Mouse (Mus musculus) CH12.LX (cell line): ENCODE measurements around the gene Fcho1.
"Not testable (repeated sequence)": the region's sequence is repeated elsewhere in the genome, so short reads cannot be mapped to it uniquely, and the experiment has no call there.

Source experiments
- CHD2 ChIP-seq: IDR thresholded peaks from 2 replicates; pipeline ENCODE4 v1.6.1; 2011; ENCODE audit warnings: low read length, improper control_type of control experiment
- CTCF ChIP-seq, 2 experiments: IDR thresholded peaks in 1 of 2; conservative IDR thresholded peaks in 1 of 2; 2 replicates each; pipeline ENCODE4 v1.5.1; 2011 to 2012; ENCODE audit warnings: low read depth in 2 of 2, low read length in 2 of 2, improper control_type of control experiment in 1 of 2, inconsistent platforms in 1 of 2, mild to moderate bottlenecking in 1 of 2, moderate library complexity in 1 of 2
- ETS1 ChIP-seq: conservative IDR thresholded peaks from 2 replicates; pipeline ENCODE4 v1.6.1; 2012; ENCODE audit warnings: low read depth, mild to moderate bottlenecking, inconsistent platforms, low read length, improper control_type of control experiment, moderate library complexity
- HCFC1 ChIP-seq: IDR thresholded peaks from 2 replicates; pipeline ENCODE4 v1.6.1; 2012; ENCODE audit warnings: low read depth, mild to moderate bottlenecking, inconsistent platforms, low read length, improper control_type of control experiment
- IRF4 ChIP-seq: IDR thresholded peaks from 2 replicates; pipeline ENCODE4 v1.6.1; 2014; ENCODE audit warnings: low read depth, mild to moderate bottlenecking, inconsistent platforms, low read length, improper control_type of control experiment
- JUN ChIP-seq: IDR thresholded peaks from 2 replicates; pipeline ENCODE4 v1.6.1; 2011; ENCODE audit warnings: low read depth, mild to moderate bottlenecking, low read length, improper control_type of control experiment, moderate library complexity; ENCODE audit not compliant: insufficient read depth
- MAFK ChIP-seq: IDR thresholded peaks from 2 replicates; pipeline ENCODE4 v1.6.1; 2011; ENCODE audit warnings: low read length, improper control_type of control experiment; ENCODE audit not compliant: insufficient replicate concordance
- POLR2A ChIP-seq: IDR thresholded peaks from 2 replicates; pipeline ENCODE4 v1.6.1; 2011; ENCODE audit warnings: low read depth, mild to moderate bottlenecking, improper control_type of control experiment, low read length
- POLR2AphosphoS2 ChIP-seq: IDR thresholded peaks from 2 replicates; pipeline ENCODE4 v1.6.1; 2011; ENCODE audit warnings: low read depth, low read length, improper control_type of control experiment
- SIN3A ChIP-seq: IDR thresholded peaks from 2 replicates; pipeline ENCODE4 v1.6.1; 2012; ENCODE audit warnings: low read length, improper control_type of control experiment, inconsistent platforms
- TBP ChIP-seq: conservative IDR thresholded peaks from 2 replicates; pipeline ENCODE4 v1.6.1; 2011; ENCODE audit warnings: low read depth, low read length, improper control_type of control experiment
- UBTF ChIP-seq: IDR thresholded peaks from 2 replicates; pipeline ENCODE4 v1.6.1; 2012; ENCODE audit warnings: low read depth, mild to moderate bottlenecking, inconsistent platforms, low read length, improper control_type of control experiment, moderate library complexity
- ZC3H11A ChIP-seq: IDR thresholded peaks from 2 replicates; pipeline ENCODE4 v1.6.1; 2012; ENCODE audit warnings: low read depth, mild to moderate bottlenecking, inconsistent platforms, low read length, improper control_type of control experiment
- ZNF384 ChIP-seq: IDR thresholded peaks from 2 replicates; pipeline ENCODE4 v1.6.1; 2012; ENCODE audit warnings: low read depth, low read length, improper control_type of control experiment, inconsistent platforms

GRCm38 (mm10) chr8:71749321-71750075 lies 24.0 kb upstream of the Fcho1 start:
- not testable (repeated sequence) for TF ChIP-seq MAFK, JUN, ETS1, UBTF, POLR2A, ZNF384, IRF4, CHD2, SIN3A, HCFC1, POLR2AphosphoS2, ZC3H11A, TBP
- peak in 1 of 2 experiments; percentile 17; a peak in 1 of 4 replicates for TF ChIP-seq CTCF (conservative IDR thresholded peaks at IDR 0.05 in 1 of 2, IDR thresholded peaks at IDR 0.05 in 1 of 2; ENCODE audit: low read depth in 2 of 2, low read length in 2 of 2)
